Mouse (Mus musculus) NIH3T3 (cell line): Measurements from ENCODE around the gene Pianp.
A peak's percentile ranks its signal among the peaks of the same experiment; 100 is the strongest.

Source experiments
- DNase-seq: peaks from one replicate; pipeline ENCODE4 v3.0.0-alpha.2; 2012; ENCODE audit warnings: low read depth

Pianp gene

GRCm38 (mm10) chr6:124996551-124997501, at the start of gene Pianp:
Pianp (plus strand) TSS chr6:124996694.
- peak; percentile 83 for DNase-seq

DNA sequence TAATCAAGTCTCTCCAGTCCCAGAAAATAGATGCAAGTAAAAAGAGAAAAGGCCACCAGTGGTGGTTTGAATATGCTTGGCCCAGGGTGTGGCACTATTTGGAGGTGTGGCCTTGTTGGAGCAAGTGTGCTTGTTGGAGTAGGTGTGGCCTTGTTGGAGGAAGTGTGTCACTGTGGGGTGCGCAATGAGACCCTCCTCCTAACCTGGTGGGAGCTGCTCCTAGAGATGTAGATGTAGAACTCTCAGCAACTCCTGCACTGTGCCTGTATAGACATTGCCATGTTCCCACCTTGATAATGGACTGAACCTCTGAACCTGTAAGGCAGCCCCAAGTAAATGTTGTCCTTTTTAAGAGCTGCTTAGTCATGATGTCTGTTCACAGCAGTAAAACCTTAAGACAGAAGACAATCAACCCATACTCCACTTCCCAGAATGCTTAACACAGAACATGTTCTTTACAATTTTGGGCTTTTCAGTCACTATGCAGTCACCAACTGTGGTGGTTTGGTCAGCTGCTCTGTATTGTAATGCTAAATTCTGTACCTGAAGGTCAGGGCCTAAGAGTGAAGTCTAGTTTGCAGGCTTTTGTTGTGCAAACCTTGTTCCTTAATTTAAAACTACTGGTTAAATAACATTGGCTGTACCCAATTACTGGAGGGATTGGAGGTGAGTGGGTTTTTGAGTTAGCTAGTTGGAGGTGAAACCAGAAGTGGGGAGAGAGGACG, 42.3 kb upstream of the Pianp start:
- DNase-seq: no peak

DNA sequence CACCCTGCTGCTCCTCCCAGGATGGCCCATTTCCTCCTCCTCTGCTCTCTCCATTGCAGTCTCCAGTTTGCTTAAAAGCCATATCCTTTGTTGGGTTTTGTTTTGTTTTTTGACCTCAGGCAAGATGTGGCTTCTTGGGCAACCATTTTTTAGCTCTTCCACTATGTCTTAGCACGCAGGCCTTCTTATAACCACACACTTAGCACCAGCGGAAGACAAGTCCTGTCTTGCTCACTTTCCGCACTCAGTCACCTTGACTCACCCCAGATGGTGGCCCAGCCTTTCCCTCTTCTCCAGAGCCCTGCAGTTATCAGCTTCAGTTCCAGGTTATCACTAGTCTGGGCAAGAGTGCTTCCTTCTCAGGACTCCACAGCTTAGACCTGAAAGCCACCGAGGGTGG, 41.3 kb upstream of the Pianp start:
- no peak for DNase-seq

DNA sequence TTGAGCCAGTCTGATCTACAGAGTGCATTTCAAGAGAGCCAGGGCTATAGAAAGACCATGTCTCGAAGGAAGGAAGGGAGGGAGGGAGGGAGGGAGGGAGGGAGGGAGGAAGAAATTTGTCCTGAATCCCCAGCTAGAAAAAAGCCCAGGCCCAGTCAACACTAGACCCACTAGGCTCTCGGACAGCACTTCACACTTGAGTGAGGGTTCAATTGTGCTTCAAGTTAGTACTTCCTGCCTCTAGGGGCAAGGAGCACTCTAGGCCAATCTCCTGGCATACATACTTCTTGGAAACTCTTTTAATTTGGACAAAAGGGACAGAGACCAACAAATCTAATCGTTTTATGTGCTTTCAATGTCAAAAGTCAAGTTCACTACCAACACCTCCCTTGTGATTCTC, 38.4 kb upstream of the Pianp start:
- no peak for DNase-seq

DNA sequence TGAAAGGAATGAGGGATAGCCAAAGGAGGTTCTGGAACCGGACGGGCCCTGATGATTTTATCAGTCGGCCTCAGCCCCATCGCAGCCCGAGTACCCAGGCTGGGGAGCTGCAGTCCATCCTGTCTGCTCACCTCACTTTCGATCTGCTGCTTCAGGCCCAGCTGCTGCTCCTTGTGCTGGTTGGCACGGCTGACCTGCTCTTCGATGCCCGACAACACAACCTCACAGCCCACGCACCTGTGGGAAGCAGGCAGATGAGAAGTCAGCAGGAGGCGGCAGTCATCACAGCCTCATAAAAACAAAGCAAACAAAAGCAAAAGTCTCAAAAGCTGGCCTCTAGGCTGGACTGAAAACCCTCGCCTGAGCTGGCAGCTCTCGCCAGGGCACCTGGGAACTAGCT, 36.5 kb upstream of the Pianp start:
- no peak for DNase-seq

GRCm38 (mm10) chr6:124961021-124961420, 35.5 kb upstream of the Pianp start:
- no peak for DNase-seq

DNA sequence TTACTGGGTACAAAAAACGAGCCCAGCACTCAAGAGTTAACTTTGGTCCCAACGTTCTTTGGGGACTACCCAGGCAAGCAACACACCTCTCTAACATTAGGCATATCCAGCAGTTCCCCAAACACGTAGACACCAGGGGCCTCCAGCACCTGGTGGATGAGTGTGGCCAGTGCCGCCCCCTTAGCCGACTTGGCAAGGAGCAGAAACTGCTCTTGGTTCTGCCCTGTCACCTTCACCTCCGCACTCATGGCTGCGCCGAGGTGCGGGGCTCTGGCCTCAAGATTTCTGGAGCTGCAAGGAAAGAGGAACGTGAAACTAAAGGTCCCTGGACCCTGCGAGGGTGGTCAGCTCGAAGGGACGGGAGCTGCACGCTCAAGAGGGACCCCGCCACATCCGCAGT, 31.9 kb upstream of the Pianp start:
- no peak for DNase-seq

- DNase-seq: peak; percentile 98
Measured at GRCm38 (mm10) chr6:124965088-124965719, 31.3 kb upstream of the Pianp start, which contains the start of gene Cops7a. Cops7a (minus strand) TSS chr6:124965538.

- DNase-seq: peak; percentile 61
Measured at GRCm38 (mm10) chr6:124965747-124966146, 30.7 kb upstream of the Pianp start.

- peak; percentile 68 for DNase-seq
Measured at GRCm38 (mm10) chr6:124966466-124967118, 29.9 kb upstream of the Pianp start.

- DNase-seq: peak; percentile 81
Measured at GRCm38 (mm10) chr6:124967766-124968165, 28.7 kb upstream of the Pianp start.

DNA sequence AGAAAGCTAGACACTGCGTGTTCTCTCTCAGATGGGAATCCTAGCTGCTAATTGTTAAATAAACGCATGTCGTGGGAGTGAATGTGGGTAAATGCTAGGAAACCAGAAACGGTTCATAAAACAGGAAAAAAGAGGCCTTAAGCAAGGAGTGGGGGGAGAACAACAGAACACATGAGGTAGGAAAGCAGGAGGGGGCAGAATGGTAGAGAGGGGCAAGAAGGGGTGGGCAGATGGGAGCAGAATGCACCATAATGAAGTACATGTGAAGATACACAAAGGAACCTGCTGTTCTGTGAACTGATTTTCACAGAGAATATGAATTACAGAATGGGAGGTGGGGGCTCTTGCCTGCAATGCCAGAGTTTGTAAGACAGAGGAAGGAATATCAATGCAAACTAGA, 4.3 kb upstream of the Pianp start:
- no peak for DNase-seq

- peak; percentile 90 for DNase-seq
Measured at GRCm38 (mm10) chr6:124993365-124993764, 3.1 kb upstream of the Pianp start.

- peak; percentile 67 for DNase-seq
Measured at GRCm38 (mm10) chr6:124993876-124994275, 2.6 kb upstream of the Pianp start.

- peak; percentile 41 for DNase-seq
Measured at GRCm38 (mm10) chr6:124995246-124995645, 1.2 kb upstream of the Pianp start.

DNA sequence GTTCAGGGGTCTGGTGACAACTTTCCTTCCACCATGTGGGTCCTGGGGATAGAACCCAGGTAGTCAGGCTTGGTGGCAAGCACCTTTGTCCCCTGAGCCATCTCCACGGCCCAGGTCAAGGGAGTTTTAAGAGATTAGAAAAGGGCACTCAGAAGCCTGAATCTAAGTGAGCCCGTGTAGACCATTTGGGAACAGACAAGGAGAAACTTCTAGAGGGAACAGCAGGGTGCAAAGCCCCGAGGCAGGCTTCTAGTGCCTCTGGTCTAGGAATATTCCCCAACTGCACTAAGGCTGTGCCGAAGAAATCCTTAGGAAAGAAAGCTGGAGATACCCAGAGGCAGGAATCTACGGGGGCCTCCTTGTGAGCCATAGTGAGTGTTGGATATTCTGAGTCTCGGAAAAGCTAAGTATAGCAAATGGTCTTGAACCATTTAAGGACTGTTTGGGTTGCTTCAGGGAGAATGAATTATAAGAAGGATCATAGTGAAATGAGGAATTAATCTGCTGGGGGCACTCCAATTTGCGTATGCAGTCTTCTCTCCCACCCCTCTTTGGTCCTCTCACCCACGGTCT, 577 bp upstream of the Pianp start:
- DNase-seq: no peak

DNA sequence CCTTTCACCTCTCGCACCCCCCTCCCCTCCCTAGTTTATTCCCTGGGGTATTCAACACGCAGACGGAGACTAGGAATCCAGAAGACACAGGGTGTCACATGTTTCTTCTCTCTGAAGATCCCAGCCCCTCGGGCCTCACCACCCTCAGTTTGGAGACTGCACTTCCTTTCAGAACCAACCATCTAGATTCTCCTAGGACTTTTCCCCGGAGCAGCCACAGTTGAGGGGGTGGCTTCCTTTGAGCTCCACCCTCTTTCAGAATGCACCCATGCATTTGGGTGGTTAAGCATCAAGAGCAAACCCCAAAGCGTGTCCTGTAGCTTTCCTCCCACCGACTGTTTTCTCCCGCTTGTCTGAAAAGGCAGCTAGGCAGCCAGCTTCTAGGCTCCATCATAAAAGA, 1.6 kb downstream of the Pianp start:
- DNase-seq: peak; percentile 48

DNA sequence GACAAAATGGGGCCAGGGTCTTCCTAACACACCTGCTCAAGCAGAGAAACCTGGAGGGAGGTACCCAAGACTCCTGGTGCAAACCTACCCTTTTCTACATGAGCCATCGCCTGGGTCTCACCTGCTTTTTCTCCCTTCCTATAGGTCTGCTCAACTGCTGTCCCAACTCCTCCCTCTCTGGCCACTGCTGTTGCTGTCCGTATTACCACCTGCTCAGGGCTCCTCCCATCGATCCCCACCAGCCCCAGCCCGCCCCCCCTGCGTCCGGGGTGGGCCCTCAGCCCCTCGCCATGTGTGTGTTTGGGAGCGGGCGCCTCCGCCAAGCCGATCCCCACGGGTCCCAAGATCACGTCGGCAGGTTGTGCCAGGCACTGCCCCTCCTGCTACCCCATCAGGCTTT, 2.6 kb downstream of the Pianp start:
- DNase-seq: no peak

DNA sequence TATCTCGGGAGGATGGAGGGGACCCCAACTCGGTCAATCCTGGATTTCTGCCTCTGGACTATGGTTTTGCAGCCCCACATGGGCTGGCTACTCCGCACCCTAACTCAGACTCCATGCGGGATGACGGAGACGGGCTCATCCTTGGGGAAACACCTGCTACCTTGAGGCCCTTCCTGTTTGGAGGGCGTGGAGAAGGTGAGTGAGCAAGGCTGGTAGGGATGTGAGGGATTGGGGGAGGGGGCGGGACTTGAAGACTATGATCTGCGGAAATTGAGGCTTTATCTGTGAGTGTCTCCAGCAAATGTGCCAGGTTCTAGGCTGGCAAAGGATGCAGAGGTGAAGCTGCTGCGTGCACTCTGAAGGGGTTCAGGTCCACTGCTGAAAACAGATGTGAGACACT, 3.1 kb downstream of the Pianp start:
- DNase-seq: no peak

- no peak for DNase-seq
Measured at GRCm38 (mm10) chr6:125003706-125004105, 7.2 kb downstream of the Pianp start.

DNA sequence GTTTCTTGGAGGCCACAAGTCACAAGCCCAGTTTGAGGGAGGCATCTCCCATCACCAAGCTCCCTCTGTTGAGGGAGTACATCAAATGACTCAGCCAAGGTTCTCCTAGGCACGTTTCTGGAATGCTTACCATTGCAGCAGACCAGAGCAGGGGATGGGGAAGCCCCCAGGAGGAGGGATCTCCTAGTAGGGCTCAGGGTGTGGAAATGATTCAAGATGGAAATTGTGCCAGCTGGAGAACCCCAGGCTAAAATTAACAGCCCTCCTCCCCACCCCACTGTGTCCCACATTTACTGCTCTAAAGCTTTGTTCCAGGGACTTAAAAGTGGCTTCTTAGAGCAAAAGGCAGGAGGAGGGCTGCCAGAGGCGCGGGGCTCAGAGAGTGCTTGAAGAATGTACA, 8.6 kb downstream of the Pianp start:
- peak; percentile 57 for DNase-seq

- peak; percentile 26 for DNase-seq
Measured at GRCm38 (mm10) chr6:125008060-125008459, 11.6 kb downstream of the Pianp start.
